Mouse (Mus musculus) heart, embryonic 11.5 days (tissue): Measurements from ENCODE around the gene Ciao2a. TPM values are rescaled to one million over a fixed set of nuclear protein-coding genes. Genes with fewer than 3 reads are reported as not detected.

Source experiments
- ATAC-seq: fragments of 200-750 bp; cut with Nextera tagmentation; replicated peaks from 2 replicates; pipeline ENCODE4 v1.8.0; 2017; ENCODE audit warnings: moderate library complexity; ENCODE audit not compliant: insufficient number of reproducible peaks, low FRiP score, low TSS enrichment
- H3K27ac ChIP-seq: fragments of 300-500 bp; sonication (generic); 2 replicates; pipeline ENCODE4 v1.5.1; 2014; ENCODE audit warnings: mild to moderate bottlenecking, low read depth, low read length
- H3K27me3 ChIP-seq: fragments of 300-500 bp; sonication (generic); 2 replicates; pipeline ENCODE4 v1.6.1; 2014; ENCODE audit warnings: mild to moderate bottlenecking, low read length, mixed read lengths; ENCODE audit not compliant: control insufficient read depth, insufficient read depth
- H3K36me3 ChIP-seq: fragments of 300-500 bp; sonication (generic); 2 replicates; pipeline ENCODE4 v1.6.1; 2014; ENCODE audit warnings: mild to moderate bottlenecking, low read length, moderate library complexity, mixed read lengths; ENCODE audit not compliant: control insufficient read depth, insufficient read depth
- H3K4me1 ChIP-seq: fragments of 300-500 bp; sonication (generic); 2 replicates; pipeline ENCODE4 v1.6.1; 2014; ENCODE audit warnings: low read length; ENCODE audit not compliant: control insufficient read depth, insufficient read depth
- H3K4me2 ChIP-seq: fragments of 300-500 bp; sonication (generic); 2 replicates; pipeline ENCODE4 v1.6.1; 2014; ENCODE audit warnings: mild to moderate bottlenecking, moderate library complexity
- H3K4me3 ChIP-seq: fragments of 300-500 bp; sonication (generic); 2 replicates; pipeline ENCODE4 v1.5.1; 2014; ENCODE audit warnings: low read depth, low read length
- H3K9ac ChIP-seq: fragments of 300-500 bp; sonication (generic); 2 replicates; pipeline ENCODE4 v1.6.1; 2014; ENCODE audit warnings: mild to moderate bottlenecking, low read depth, low read length, moderate library complexity
- H3K9me3 ChIP-seq: fragments of 300-500 bp; sonication (generic); replicated peaks from 2 replicates; pipeline ENCODE4 v1.6.1; 2016; ENCODE audit warnings: low read length; ENCODE audit not compliant: control insufficient read depth
- WGBS: fragments of 180-500 bp; shearing (Covaris S2); extraction: QIAGEN DNeasy Blood & Tissue Kit; methylation state at CpG from one replicate; pipeline ENCODE4 v1.1.7; 2014; ENCODE audit not compliant: insufficient replicate concordance; 5-methylcytosine and 5-hydroxymethylcytosine counted together
- polyA plus RNA-seq: library from polyadenylated mRNA; unstranded; fragments of >200 nt; fragmentation: Nextera tagmentation; extraction: Ambion mirVana; gene quantifications from 2 replicates; pipeline ENCODE4 v1.2.1, GENCODE M21; 2014

Ciao2a gene
- polyA plus RNA-seq, 1 experiment from 2014 or later = 178 TPM

GRCm38 (mm10) chr9:66124111-66124531, 2.3 kb upstream of the Ciao2a start:
- Histone ChIP-seq H3K27me3 (no peaks in the 10 kb centered on the region), H3K9me3 (no peaks in the 10 kb centered on the region), H3K9ac (peak overlapping the region; percentile 80), H3K36me3 (no peaks in the 10 kb centered on the region), H3K4me1 (peaks cover 22% of the 10 kb centered on the region), H3K4me3 (peak overlapping the region; percentile 75), H3K4me2 (peak overlapping the region; percentile 71), H3K27ac (peak overlapping the region; percentile 88)
- under 1% methylated on average over 12 of the region's 12 CpGs for WGBS
- ATAC-seq = peak; percentile 47; the same call in 1 of the 2 replicates

DNA sequence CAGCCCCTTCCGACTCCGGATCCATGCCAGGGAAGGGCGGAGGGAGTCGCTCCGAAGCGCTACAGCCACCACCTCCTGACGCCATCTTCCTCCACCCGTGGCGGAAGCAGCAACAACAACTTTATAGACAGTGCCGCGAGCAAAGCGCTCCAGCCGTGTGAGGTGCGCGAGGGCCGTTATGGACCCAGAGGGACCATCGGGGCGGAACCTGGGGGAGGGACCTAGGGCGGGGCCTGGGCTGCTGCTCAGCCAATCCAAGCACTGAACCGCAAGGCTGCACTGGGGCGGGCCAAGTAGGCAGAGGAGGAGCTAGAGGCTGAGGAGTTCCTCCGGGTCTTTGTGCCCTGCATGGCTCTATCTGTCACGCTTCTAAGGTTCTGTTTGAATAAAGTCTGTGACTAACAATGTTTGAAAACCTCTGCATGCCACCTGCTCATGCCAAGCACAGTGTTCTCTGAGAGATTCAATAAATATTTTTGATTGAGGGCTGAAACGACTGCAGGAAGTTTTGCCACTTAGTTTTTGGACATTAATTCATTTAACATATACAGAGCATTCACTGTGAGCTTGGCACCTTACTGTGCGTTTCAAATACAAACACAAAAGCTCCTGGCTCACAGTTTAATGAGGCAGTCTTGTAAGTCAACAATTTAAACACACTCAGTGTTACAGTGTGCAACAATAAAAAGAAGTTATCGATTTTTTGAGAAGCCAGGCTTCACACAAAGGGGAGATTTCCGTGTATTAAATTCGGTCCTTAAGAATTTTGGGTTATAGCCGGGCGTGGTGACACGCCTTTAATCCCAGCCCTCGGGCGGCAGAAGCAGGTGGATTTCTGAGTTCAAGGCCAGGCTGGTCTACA, 1.5 kb upstream of the Ciao2a start:
- ATAC-seq = peak; percentile 98
- H3K36me3 ChIP-seq = no peaks in the 10 kb centered on the region
- peak overlapping the region; percentile 71 for H3K4me2 ChIP-seq
- peak overlapping the region; percentile 80 for H3K9ac ChIP-seq
- no peaks in the 10 kb centered on the region for H3K9me3 ChIP-seq
- H3K4me1 ChIP-seq = peaks cover 22% of the 10 kb centered on the region
- no peaks in the 10 kb centered on the region for H3K27me3 ChIP-seq
- H3K27ac ChIP-seq = peak overlapping the region; percentile 88
- H3K4me3 ChIP-seq = peak overlapping the region; percentile 75
- 16% methylated on average over 33 of the region's 33 CpGs for WGBS

DNA sequence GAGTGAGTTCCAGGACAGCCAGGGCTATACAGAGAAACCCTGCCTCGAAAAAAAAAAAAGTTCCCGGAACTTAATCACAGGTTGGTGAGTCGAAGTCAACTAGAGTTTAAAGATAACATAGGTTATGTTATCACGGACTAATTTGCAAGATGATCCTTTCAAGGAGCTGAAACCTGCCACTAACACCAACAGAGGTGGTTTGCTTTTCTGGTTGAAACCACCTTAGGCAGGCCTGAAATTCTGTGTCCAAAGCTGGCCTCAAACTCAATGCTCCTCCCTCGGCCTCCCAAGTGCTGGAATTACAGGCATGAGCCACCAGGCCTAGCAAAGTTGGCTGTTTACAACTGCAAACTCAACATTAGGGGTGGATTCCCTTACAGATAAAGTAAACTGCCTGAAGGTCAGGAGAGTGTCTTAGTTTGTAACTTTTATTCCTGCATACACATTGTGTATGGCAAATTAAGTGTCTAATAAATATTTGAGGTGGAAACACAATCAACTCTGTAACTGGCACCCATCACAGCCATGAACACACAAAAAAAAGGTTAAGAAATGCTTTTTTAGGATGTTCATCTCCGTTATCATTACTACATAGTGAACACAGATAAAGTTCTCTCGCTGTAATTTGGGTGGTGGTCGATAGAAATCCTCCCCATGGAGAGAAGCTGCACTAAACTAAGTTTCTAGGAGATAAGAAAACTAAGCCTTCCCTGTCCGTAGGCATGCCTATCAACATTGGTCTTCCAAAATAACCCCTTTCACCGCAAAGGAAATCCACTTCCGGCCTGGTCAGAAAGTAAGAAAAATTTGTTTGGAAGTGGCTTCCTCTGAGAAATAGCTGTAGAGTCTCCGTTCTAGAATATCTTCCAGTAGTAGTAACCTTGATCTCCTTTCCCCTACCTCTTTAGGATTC, 612 bp upstream of the Ciao2a start:
- Histone ChIP-seq H3K9me3 (no peaks in the 10 kb centered on the region), H3K27ac (peak overlapping the region; percentile 88), H3K4me2 (peak overlapping the region; percentile 71), H3K9ac (peak overlapping the region; percentile 67), H3K27me3 (no peaks in the 10 kb centered on the region), H3K36me3 (no peaks in the 10 kb centered on the region), H3K4me1 (peaks cover 22% of the 10 kb centered on the region), H3K4me3 (peak overlapping the region; percentile 62)
- WGBS = 39% methylated on average over 12 of the region's 12 CpGs
- ATAC-seq = no peak

DNA sequence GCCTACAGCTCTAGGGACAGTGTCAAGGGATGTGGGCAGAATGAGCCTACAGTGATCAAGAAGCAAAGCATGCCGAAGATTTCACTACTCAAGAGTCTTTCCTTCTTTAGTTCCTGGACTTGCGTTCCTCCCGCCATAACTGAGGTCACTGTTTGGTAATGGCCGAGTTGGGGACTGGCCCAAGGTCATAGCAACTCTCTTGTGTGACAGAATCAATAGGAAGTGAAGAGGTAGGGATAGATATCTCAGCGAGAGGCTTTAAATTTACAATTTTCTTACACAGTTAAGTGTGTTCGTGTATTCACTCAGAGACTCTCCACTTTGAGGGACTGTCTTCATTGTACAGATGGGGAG, 759 bp downstream of the Ciao2a start:
- Histone ChIP-seq H3K4me3 (peak overlapping the region; percentile 62), H3K27ac (peak overlapping the region; percentile 71), H3K27me3 (no peaks in the 10 kb centered on the region), H3K36me3 (no peaks in the 10 kb centered on the region), H3K4me1 (peaks cover 22% of the 10 kb centered on the region), H3K9ac (peak overlapping the region; percentile 86), H3K9me3 (no peaks in the 10 kb centered on the region), H3K4me2 (peak overlapping the region; percentile 71)
- no peak for ATAC-seq
- 43% methylated on average over 6 of the region's 6 CpGs for WGBS

DNA sequence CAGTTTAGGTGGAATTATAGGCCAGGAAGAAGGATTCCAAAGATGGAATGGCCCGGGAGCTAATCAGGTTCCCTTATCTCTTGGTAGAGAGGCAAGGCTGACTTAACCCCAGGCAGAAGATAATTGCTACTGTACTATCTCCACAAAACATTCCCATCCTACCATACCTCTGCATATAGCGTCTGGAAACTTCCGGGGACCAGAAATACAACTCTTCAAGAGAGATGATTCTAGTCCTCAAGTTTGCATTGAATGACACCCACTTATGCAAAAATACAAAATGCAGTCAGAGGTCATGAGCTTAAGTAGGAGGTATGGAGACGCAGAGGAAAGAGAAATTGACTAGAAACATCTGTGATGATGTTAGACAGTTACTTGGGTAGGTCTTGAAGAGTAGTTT, 1.5 kb downstream of the Ciao2a start:
- Histone ChIP-seq H3K4me3 (peak overlapping the region; percentile 62), H3K36me3 (no peaks in the 10 kb centered on the region), H3K4me1 (peaks cover 22% of the 10 kb centered on the region), H3K9ac (no peak overlapping the region), H3K27me3 (no peaks in the 10 kb centered on the region), H3K9me3 (no peaks in the 10 kb centered on the region), H3K27ac (no peak overlapping the region), H3K4me2 (peak overlapping the region; percentile 71)
- no peak for ATAC-seq
- 51% methylated on average over 4 of the region's 4 CpGs for WGBS

DNA sequence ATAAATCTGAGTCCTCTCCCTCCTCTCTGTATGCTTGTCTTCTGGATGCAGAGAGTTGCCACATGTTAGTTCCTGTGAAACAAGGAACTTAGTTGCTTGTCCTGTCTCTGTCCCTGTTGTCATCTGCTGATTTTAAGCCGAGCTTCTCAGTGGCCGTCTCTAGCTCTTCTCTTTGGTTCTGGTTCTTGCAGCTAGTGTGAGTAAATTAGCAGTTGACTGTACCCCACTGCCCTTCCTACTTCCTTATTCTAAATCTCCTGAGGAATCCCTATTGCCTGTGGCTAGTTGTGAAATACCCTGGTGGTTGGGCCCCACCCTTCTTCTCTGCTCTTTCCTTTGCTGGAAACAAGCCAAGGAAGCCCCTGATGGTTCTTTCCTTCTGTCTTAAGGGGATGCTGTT, 5.1 kb downstream of the Ciao2a start:
- peaks cover 9% of the 10 kb centered on the region for H3K36me3 ChIP-seq
- H3K9me3 ChIP-seq = no peaks in the 10 kb centered on the region
- no peak overlapping the region for H3K4me2 ChIP-seq
- H3K4me3 ChIP-seq = no peak overlapping the region
- peaks cover 8% of the 10 kb centered on the region for H3K4me1 ChIP-seq
- 82% methylated on average over 2 of the region's 2 CpGs for WGBS
- H3K9ac ChIP-seq = no peak overlapping the region
- no peak for ATAC-seq
- H3K27me3 ChIP-seq = no peaks in the 10 kb centered on the region
- H3K27ac ChIP-seq = no peak overlapping the region

DNA sequence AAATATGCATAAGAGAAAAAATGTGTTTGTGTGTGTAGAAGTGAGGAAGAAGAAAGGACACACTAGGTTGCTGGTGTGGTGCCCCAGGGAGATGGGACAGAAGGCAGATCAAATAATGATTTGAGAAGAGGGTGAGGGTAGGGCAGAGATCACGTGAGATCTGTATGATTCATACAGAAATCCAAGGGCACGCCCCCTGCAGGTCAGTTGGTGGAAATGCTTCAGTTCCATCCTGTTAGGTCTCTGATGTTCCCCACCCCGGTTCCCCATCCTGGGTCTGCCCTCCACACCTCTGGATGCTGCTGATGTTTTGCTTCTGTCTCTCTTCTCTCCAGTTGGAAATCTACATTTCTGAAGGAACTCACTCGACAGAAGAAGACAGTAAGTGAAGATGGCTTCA, 9.6 kb downstream of the Ciao2a start:
- Histone ChIP-seq H3K9ac (no peak overlapping the region), H3K9me3 (no peaks in the 10 kb centered on the region), H3K4me3 (no peak overlapping the region), H3K36me3 (peaks cover 33% of the 10 kb centered on the region), H3K4me2 (no peak overlapping the region), H3K27me3 (no peaks in the 10 kb centered on the region), H3K4me1 (no peaks in the 10 kb centered on the region), H3K27ac (no peak overlapping the region)
- 53% methylated on average over 4 of the region's 4 CpGs for WGBS
- ATAC-seq = no peak

DNA sequence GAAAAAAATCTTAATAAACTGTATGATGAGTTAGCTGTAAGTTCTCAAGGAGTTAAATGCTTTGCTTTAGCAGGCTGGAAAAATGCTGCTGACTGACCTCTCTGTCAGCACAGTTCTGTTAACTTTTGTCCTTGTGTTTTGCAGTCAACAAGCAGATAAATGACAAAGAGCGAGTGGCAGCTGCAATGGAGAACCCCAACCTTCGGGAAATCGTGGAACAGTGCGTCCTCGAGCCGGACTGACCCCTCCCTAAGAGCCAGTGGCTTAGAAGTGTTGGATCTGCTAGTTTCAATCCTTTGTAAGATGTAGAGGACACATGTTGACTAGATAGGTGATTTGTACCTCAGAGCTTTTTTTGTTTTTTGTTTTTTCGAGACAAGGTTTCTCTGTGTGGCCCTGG, 11.8 kb downstream of the Ciao2a start:
- ATAC-seq = no peak
- Histone ChIP-seq H3K27ac (no peak overlapping the region), H3K9me3 (no peaks in the 10 kb centered on the region), H3K4me1 (no peaks in the 10 kb centered on the region), H3K36me3 (peaks cover 33% of the 10 kb centered on the region), H3K4me3 (no peak overlapping the region), H3K4me2 (no peak overlapping the region), H3K27me3 (no peaks in the 10 kb centered on the region), H3K9ac (no peak overlapping the region)
- 95% methylated on average over 7 of the region's 7 CpGs for WGBS
